Mouse (Mus musculus) Patski (cell line): ENCODE data around the gene Stxbp1. TPM values are rescaled to one million over a fixed set of nuclear protein-coding genes. Genes with fewer than 3 reads are reported as not detected.
A peak's percentile ranks its signal among the peaks of the same experiment; 100 is the strongest.

Experiments used
- ATAC-seq: fragments of 100-300 bp; one replicate; pipeline ENCODE4 v1.8.0; 2021
- CTCF ChIA-PET: fragments of 350-600 bp; sonication (Branson Sonifier 250); formaldehyde crosslinking; loops from one replicate; lab custom pipeline; 2022; ENCODE audit warnings: inconsistent platforms; lab: Charles Lee
- POLR2A ChIA-PET: fragments of 350-600 bp; sonication (Branson Sonifier 250); formaldehyde crosslinking; loops from one replicate; lab custom pipeline; 2022; ENCODE audit warnings: antibody characterized with exemption, inconsistent platforms; lab: Charles Lee
- DNase-seq: peaks from one replicate; pipeline ENCODE4 v3.0.0-alpha.2; 2011; ENCODE audit warnings: low read depth, low spot score
- H3K27me3 ChIP-seq: fragments of 371-371 bp; one replicate; pipeline ENCODE4 v1.5.1; 2021
- CTCF ChIP-seq: fragments of 100-300 bp; IDR thresholded peaks from one replicate; pipeline ENCODE4 v1.5.1; 2021
- in situ Hi-C: fragments of 300-500 bp; cut with MboI; formaldehyde crosslinking; loops from 3 replicates; pipeline ENCODE4 v1.11.1; 2018; ENCODE audit warnings: low pct_unique_long_range_greater_than_20kb, mixed read lengths
- polyA plus RNA-seq: library from polyadenylated mRNA; unstranded; gene quantifications from one replicate; pipeline ENCODE4 v1.2.3, GENCODE M21; 2021

Stxbp1 gene
- 30.1 TPM for polyA plus RNA-seq

GRCm38 (mm10) chr2:32846805-32847467 lies at the start of gene Stxbp1:
Gene Stxbp1 (minus strand): TSS chr2:32847245.
- in situ Hi-C loops, result no loop called here
- TF ChIP-seq CTCF, result peak; percentile 36
- POLR2A ChIA-PET, result interaction anchor here (0.9 kb wide), 1 partner anchor 66 kb away, joined by 9 read pairs; no protein-coding TSS in a partner anchor

DNA sequence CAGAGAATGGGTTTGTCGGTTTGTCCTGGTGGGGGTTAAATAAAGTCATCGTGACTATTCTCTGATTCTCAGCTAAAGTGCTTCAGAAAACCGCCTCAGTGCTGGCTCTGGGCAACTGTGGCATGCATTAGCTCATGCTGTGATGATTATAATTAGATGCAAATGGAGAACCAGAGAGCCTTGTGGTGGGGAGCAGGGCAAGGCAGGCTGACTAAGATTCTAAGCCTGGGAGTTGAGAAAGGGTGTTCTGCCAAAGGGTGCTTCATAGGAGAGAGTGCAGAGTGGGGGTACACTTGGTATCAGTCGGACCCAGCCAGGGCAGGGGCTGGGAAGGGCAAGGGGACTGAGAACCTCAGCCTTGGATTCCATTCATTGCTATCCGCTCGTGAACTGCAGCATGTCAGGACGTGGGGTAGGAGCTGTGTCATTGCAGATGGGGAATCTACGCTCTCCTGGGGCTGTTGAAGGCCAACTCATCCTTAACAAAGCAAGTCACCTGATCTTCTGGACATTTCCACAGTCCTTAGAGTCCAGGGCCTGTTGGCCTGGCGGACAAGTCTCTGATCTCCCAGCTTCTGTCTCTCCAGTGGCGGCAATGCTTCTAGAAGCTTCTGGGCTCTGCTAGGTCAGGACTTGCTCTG lies 49.6 kb upstream of the Stxbp1 start:
- no peaks in the 10 kb centered on the region for H3K27me3 ChIP-seq
- ChIA-PET CTCF (interaction anchor here (1.2 to 6.4 kb wide), 4 partner anchors 14 to 41 kb away, joined by 3 to 33 read pairs (median 12); no protein-coding TSS in a partner anchor), POLR2A (interaction anchor here (0.5 to 1.8 kb wide), 13 partner anchors 8 to 50 kb away, joined by 3 to 8 read pairs (median 4); no protein-coding TSS in a partner anchor)
- peak; percentile 73 for DNase-seq
- peak; percentile 44 for ATAC-seq
- TF ChIP-seq CTCF, result no peak
- in situ Hi-C loops, result no loop called here

More at GRCm38 (mm10) chr2:32846805-32847467, at the start of gene Stxbp1:
- H3K27me3 ChIP-seq, result peaks cover under 1% of the 10 kb centered on the region
- CTCF ChIA-PET, result interaction anchor here (1.4 kb wide), 1 partner anchor 27 kb away, joined by 3 read pairs; no protein-coding TSS in a partner anchor
- ATAC-seq (peak; percentile 89), DNase-seq (peak; percentile 44)

GRCm38 (mm10) chr2:32895606-32896106 lies 48.6 kb upstream of the Stxbp1 start:
- in situ Hi-C loops, result no loop called here
- CTCF ChIA-PET, result interaction anchor here (0.7 to 6.4 kb wide), 6 partner anchors 9 to 32 kb away, joined by 3 to 33 read pairs (median 4); no protein-coding TSS in a partner anchor
- POLR2A ChIA-PET, result interaction anchor here (0.6 to 1.6 kb wide), 5 partner anchors 9 to 19 kb away, joined by 3 to 9 read pairs (median 3); no protein-coding TSS in a partner anchor
- peak; percentile 91 for DNase-seq
- ATAC-seq, result peak; percentile 35
- no peaks in the 10 kb centered on the region for H3K27me3 ChIP-seq
- no peak for TF ChIP-seq CTCF

- H3K27me3 ChIP-seq, result no peaks in the 10 kb centered on the region
- in situ Hi-C loops, result no loop called here
- ChIA-PET CTCF (interaction anchor here (0.9 to 6.0 kb wide), 3 partner anchors 11 to 18 kb away, joined by 3 to 33 read pairs (median 3); no protein-coding TSS in a partner anchor), POLR2A (interaction anchor here (1.3 kb wide), 1 partner anchor 11 kb away, joined by 4 read pairs; no protein-coding TSS in a partner anchor)
- TF ChIP-seq CTCF, result no peak
- ATAC-seq (no peak), DNase-seq (no peak)
Observed at GRCm38 (mm10) chr2:32894097-32894496, 47.1 kb upstream of the Stxbp1 start.

DNA sequence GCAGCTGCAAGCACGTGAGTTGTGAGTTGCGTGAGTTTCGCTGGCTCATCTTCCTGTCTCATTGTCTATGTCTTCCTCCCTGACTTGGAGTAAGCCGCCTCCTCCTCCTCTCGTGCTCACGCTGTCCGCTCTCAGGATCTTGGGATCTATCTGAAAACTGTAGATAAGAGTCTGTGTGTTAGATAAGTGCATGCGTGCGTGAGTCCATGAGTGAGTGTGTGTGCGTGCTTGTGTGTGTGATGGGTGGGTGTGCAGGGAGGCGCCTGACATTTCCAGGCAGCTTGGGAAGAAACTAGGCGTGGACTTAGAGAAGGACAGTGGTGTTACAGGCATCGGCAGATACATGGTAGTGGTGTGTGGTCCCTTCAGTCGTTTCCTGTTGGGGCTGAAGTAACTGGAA lies 45.4 kb upstream of the Stxbp1 start:
- DNase-seq (no peak), ATAC-seq (no peak)
- no peaks in the 10 kb centered on the region for H3K27me3 ChIP-seq
- ChIA-PET CTCF (interaction anchor here (2.1 kb wide), 1 partner anchor 36 kb away, joined by 5 read pairs; no protein-coding TSS in a partner anchor), POLR2A (no interaction called here)
- in situ Hi-C loops, result no loop called here
- no peak for TF ChIP-seq CTCF

DNA sequence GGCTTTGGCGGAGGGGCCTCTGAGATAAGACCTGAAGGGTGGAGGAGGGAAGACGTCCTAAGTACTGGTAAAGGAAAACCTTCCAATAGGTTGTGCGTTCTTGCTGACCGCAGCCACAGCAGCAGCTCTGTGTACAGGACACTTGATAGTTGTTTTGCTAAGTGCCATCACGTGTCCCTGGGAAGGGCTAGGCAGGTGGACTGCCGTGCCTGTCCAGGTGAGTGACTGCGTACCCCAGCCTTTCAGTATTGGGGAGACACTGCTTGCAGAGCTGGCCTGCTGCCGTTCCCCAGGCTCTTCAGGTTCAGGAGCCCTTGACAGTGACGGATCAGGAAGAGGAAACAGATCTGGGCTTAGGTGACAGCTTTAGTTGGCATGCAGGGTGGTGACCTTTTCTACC lies 44.2 kb upstream of the Stxbp1 start:
- CTCF ChIA-PET, result interaction anchor here (2.1 kb wide), 1 partner anchor 37 kb away, joined by 5 read pairs; no protein-coding TSS in a partner anchor
- H3K27me3 ChIP-seq, result no peaks in the 10 kb centered on the region
- DNase-seq, result no peak
- no peak for TF ChIP-seq CTCF
- ATAC-seq, result no peak
- in situ Hi-C loops, result no loop called here
- POLR2A ChIA-PET, result no interaction called here

DNA sequence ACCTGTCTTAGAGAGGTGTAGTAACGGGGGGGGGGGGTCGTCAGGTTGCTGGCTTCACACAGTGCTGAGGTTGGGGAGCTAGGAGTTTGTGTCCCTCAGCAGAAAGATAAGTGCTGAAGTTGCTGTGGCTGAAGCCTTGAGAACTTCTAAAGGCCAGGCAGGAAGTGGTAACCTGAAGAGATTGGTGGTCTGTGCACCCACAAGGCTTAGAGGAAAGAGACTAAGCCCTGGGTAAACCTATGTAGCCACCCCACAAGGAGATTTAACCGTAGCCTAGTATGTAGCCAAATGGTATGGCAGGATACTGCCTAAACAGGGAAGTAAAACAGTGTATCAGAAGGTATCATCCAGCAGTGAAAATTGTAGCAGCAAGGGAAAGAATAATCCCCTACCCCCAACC lies 43.2 kb upstream of the Stxbp1 start:
- no peak for TF ChIP-seq CTCF
- in situ Hi-C loops, result no loop called here
- no peak for ATAC-seq
- POLR2A ChIA-PET, result no interaction called here
- no peaks in the 10 kb centered on the region for H3K27me3 ChIP-seq
- DNase-seq, result no peak
- CTCF ChIA-PET, result interaction anchor here (1.3 kb wide), 1 partner anchor 10 kb away, joined by 3 read pairs; no protein-coding TSS in a partner anchor

DNA sequence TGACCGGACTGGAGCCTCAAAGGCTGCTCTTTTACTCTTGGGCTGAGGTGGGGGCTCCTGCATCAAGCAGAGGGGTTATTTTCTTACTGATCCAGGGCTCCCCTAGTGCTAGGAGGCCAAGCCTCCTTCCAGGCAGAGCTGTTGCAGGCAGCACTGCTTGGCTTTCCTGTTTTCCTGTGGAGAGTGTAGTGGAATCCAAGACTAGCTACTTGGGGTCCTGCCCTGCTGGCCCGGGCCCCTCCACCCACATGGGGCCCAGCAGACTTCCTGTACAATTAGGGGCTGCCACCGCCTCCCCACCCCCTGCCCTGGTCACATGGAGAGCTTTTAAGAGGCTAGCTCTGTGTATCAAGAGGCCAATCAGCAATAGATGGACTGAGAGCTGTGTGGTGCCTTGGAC lies 41.5 kb upstream of the Stxbp1 start:
- ChIA-PET CTCF (interaction anchor here (2.1 kb wide), 1 partner anchor 9 kb away, joined by 5 read pairs; no protein-coding TSS in a partner anchor), POLR2A (no interaction called here)
- TF ChIP-seq CTCF, result no peak
- in situ Hi-C loops, result no loop called here
- no peaks in the 10 kb centered on the region for H3K27me3 ChIP-seq
- ATAC-seq (no peak), DNase-seq (no peak)

GRCm38 (mm10) chr2:32888029-32888428 lies 41.0 kb upstream of the Stxbp1 start:
- in situ Hi-C loops, result no loop called here
- ATAC-seq (no peak), DNase-seq (no peak)

DNA sequence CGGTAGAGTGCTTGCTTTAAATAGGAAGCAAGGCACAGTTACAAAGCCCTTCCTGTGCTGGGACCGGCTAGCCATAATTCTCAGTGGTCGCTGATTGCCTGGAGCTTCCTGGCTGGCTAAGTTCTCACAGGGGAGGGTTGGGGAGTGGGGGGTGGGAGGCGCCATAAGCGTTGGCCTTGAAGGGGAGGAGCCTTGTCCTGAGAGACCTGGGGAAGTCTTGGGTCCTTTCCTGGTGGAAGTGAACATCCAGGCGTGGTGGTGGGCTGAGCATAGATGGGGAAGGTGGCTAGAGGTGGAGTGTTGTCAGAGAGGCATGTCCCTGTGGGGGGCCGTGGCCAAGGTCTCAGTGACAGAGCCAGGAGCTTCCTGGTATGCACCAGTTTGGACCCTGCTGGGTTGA lies 37.7 kb upstream of the Stxbp1 start:
- DNase-seq, result no peak
- no peak for ATAC-seq

More at GRCm38 (mm10) chr2:32888029-32888428, 41.0 kb upstream of the Stxbp1 start:
- ChIA-PET CTCF (interaction anchor here (2.1 kb wide), 1 partner anchor 10 kb away, joined by 5 read pairs; no protein-coding TSS in a partner anchor), POLR2A (no interaction called here)
- no peak for TF ChIP-seq CTCF
- no peaks in the 10 kb centered on the region for H3K27me3 ChIP-seq

More for the DNA sequence above, 37.7 kb upstream of the Stxbp1 start:
- ChIA-PET POLR2A (interaction anchor here (2.7 kb wide), 1 partner anchor 11 kb away, joined by 9 read pairs; no protein-coding TSS in a partner anchor), CTCF (interaction anchor here (1.4 to 5.1 kb wide), 3 partner anchors 11 to 43 kb away, joined by 5 to 33 read pairs (median 12); no protein-coding TSS in a partner anchor)
- TF ChIP-seq CTCF, result no peak
- in situ Hi-C loops, result no loop called here
- H3K27me3 ChIP-seq, result no peaks in the 10 kb centered on the region
